Mouse (Mus musculus) testis, adult 2 months (tissue): ENCODE measurements at regions not wholly inside any gene's neighbourhood (a gene's known extent, or its start where the extent isn't known, plus 50 kb on each side); places are given as distances from the start of the nearest gene placed in this dataset.

Experiments
- CTCF ChIP-seq: fragments of 200-500 bp; IDR thresholded peaks from 2 replicates; pipeline ENCODE4 v1.5.1; 2012; ENCODE audit warnings: low read depth, mild to moderate bottlenecking, inconsistent platforms, low read length, moderate library complexity; ENCODE audit not compliant: control insufficient read depth, insufficient read depth, insufficient replicate concordance
- POLR2A ChIP-seq: fragments of 200-500 bp; IDR thresholded peaks from 2 replicates; pipeline ENCODE4 v1.6.1; 2012; ENCODE audit warnings: low read depth, mild to moderate bottlenecking, inconsistent platforms, low read length, moderate library complexity; ENCODE audit not compliant: control insufficient read depth

- TF ChIP-seq CTCF (no peak), POLR2A (no peak)
Observed at GRCm38 (mm10) chr17:83987683-83988082, 139.9 kb upstream of the Haao start.
